10 mouse cellular contexts compared by ENCODE assay signal in genomic region chr1:167688001-167688346, GRCm38 (mm10). TPM values are rescaled to one million over a fixed set of nuclear protein-coding genes. Genes with fewer than 3 reads are reported as not detected.
DNase-seq lines count a peak whose midpoint lies in the region; ATAC-seq lines count a peak whose summit lies in the region.
"Had no signal": no experiment of that assay in that cellular context is flagged by ENCODE, and none has a peak within 500 bp of the region (broad histone marks: within the 10 kb centered on the region; RNA-seq: fewer than 3 reads in every experiment).

No protein-coding gene starts in this region.

- intact Hi-C loops in heart, postnatal 10 days (cut with DNase I), result no loop called here
- intact Hi-C loops in left cerebral cortex, postnatal 25 days (cut with DNase I), result no loop called here

- H3K36me3 ChIP-seq in heart, embryonic 13.5 days, result no peaks in the 10 kb centered on the region
- no peaks in the 10 kb centered on the region for H3K36me3 ChIP-seq in hindbrain, embryonic 11.5 days (ENCODE audit: control insufficient read depth, insufficient read depth, low read length)
- no peaks in the 10 kb centered on the region for H3K36me3 ChIP-seq in midbrain, embryonic 13.5 days

- H3K9me3 ChIP-seq in heart, embryonic 13.5 days, result peaks cover 7% of the 10 kb centered on the region
- H3K9me3 ChIP-seq in hindbrain, embryonic 11.5 days (ENCODE audit: control insufficient read depth, low read length), result no peaks in the 10 kb centered on the region
- peaks cover 5% of the 10 kb centered on the region; the same call in 1 of the 2 replicates for H3K9me3 ChIP-seq in midbrain, embryonic 13.5 days

- WGBS in heart, embryonic 13.5 days, result under 1% methylated on average over 8 of the region's 8 CpGs
- 0% methylated on average over 8 of the region's 8 CpGs for WGBS in hindbrain, embryonic 11.5 days
- WGBS in midbrain, embryonic 13.5 days, result 1% methylated on average over 8 of the region's 8 CpGs

- peaks cover 79% of the 10 kb centered on the region for H3K27me3 ChIP-seq in heart, embryonic 13.5 days (replicated peaks)
- peaks cover 54% of the 10 kb centered on the region for H3K27me3 ChIP-seq in hindbrain, embryonic 11.5 days (ENCODE audit: control insufficient read depth, insufficient read depth, low read length)
- H3K27me3 ChIP-seq in midbrain, embryonic 13.5 days, result peaks cover 72% of the 10 kb centered on the region
- H3K27me3 ChIP-seq: CH12.LX had no signal

- peak overlapping the region; percentile 79 for H3K4me2 ChIP-seq in heart, embryonic 13.5 days
- peak overlapping the region; percentile 84 for H3K4me2 ChIP-seq in hindbrain, embryonic 11.5 days (replicated peaks; ENCODE audit: low read depth, low read length)
- peak overlapping the region; percentile 71 for H3K4me2 ChIP-seq in midbrain, embryonic 13.5 days (replicated peaks)

- H3K27ac ChIP-seq in heart, embryonic 13.5 days (replicated peaks), result no peak overlapping the region
- H3K27ac ChIP-seq in brown adipose tissue, adult 24 weeks (replicated peaks; ENCODE audit: low read depth, low read length), result no peak overlapping the region
- no peak overlapping the region for H3K27ac ChIP-seq in hindbrain, embryonic 11.5 days (ENCODE audit: low read depth, low read length)
- H3K27ac ChIP-seq in midbrain, embryonic 13.5 days, result peak overlapping the region; percentile 77

- no peak for ATAC-seq in heart, embryonic 13.5 days (ENCODE audit: extremely low read depth, insufficient number of reproducible peaks, low FRiP score, low TSS enrichment)
- no peak for ATAC-seq in hindbrain, embryonic 11.5 days (ENCODE audit: low FRiP score)
- ATAC-seq in midbrain, embryonic 13.5 days, result no peak

- DNase-seq in heart, postnatal 10 days, result no peak
- no peak for DNase-seq in hindbrain, embryonic 11.5 days (ENCODE audit: low spot score)
- DNase-seq in left cerebral cortex, postnatal 25 days (ENCODE audit: low spot score in 2 of 2), result no peak
- no peak for DNase-seq in thymus, postnatal 10 days (ENCODE audit: low spot score in 2 of 2)
- no peak for DNase-seq in adrenal gland, postnatal 4 days (ENCODE audit: low spot score in 2 of 2)
- DNase-seq: lung, adult 18-20 months had no signal

- peaks cover 23% of the 10 kb centered on the region for H3K4me1 ChIP-seq in heart, embryonic 13.5 days
- no peaks in the 10 kb centered on the region for H3K4me1 ChIP-seq in brown adipose tissue, adult 24 weeks (ENCODE audit: control insufficient read depth, insufficient read depth, insufficient read length, low read length)
- peaks cover 8% of the 10 kb centered on the region for H3K4me1 ChIP-seq in hindbrain, embryonic 11.5 days (replicated peaks; ENCODE audit: control insufficient read depth, insufficient read depth, low read length)
- peaks cover 32% of the 10 kb centered on the region for H3K4me1 ChIP-seq in midbrain, embryonic 13.5 days (replicated peaks)

- H3K4me3 ChIP-seq in heart, embryonic 13.5 days, result peak overlapping the region; percentile 57
- H3K4me3 ChIP-seq in brown adipose tissue, adult 24 weeks (ENCODE audit: insufficient read depth, low read depth, low read length), result peak overlapping the region; percentile 57; the same call in 1 of the 2 replicates
- H3K4me3 ChIP-seq in hindbrain, embryonic 11.5 days (ENCODE audit: low read depth, low read length), result peak overlapping the region; percentile 50
- peak overlapping the region; percentile 49 for H3K4me3 ChIP-seq in midbrain, embryonic 13.5 days (replicated peaks)

- H3K9ac ChIP-seq in heart, embryonic 13.5 days, result no peak overlapping the region
- H3K9ac ChIP-seq in hindbrain, embryonic 11.5 days (ENCODE audit: low read depth, low read length), result peak overlapping the region; percentile 42; the same call in 1 of the 2 replicates
- peak overlapping the region; percentile 68; the same call in 1 of the 2 replicates for H3K9ac ChIP-seq in midbrain, embryonic 13.5 days (replicated peaks)

RNA-seq across cellular contexts. Expression of gene Lmx1a, which starts 1.1 kb away (rescaled TPM):
- polyA plus RNA-seq in heart, embryonic 13.5 days (2015; fragmentation: Nextera tagmentation; extraction: Ambion mirVana), result 0.50 and 1.3 TPM in 2 replicates
- not detected for total RNA-seq in heart, postnatal 10 days (2021)
- not detected in 2 replicates for polyA plus RNA-seq in brown adipose tissue, adult 24 weeks (2012; ENCODE audit: insufficient read depth, insufficient read length, missing spikeins)
- polyA plus RNA-seq in hindbrain, embryonic 11.5 days (2014; fragmentation: Nextera tagmentation; extraction: Ambion mirVana), result 5.6 and 11.4 TPM in 2 replicates
- 15.0 and 19.6 TPM in 2 replicates for polyA plus RNA-seq in midbrain, embryonic 13.5 days (2015; fragmentation: Nextera tagmentation; extraction: Ambion mirVana)
- under 1 TPM in 1 of 2 experiments, not detected in 1; 0.28 TPM for total RNA-seq in left cerebral cortex, postnatal 25 days (2021)
- total RNA-seq in adrenal gland, postnatal 4 days (2021), result under 1 TPM in 1 of 2 experiments, not detected in 1; 0.08 TPM
- total RNA-seq: CH12.LX had no signal
